Mouse (Mus musculus) intestine, postnatal 0 days (tissue): ENCODE data around the gene Snx17. TPM values are rescaled to one million over a fixed set of nuclear protein-coding genes. Genes with fewer than 3 reads are reported as not detected.

Experiments used
- ATAC-seq: fragments of 200-750 bp; cut with Nextera tagmentation; 2 replicates; pipeline ENCODE4 v1.8.0; 2017; ENCODE audit warnings: mild to moderate bottlenecking, moderate TSS enrichment, moderate library complexity
- H3K27ac ChIP-seq: fragments of 300-500 bp; sonication (generic); 2 replicates; pipeline ENCODE4 v1.5.1; 2014; ENCODE audit warnings: mild to moderate bottlenecking, low read depth, low read length, moderate library complexity
- H3K27me3 ChIP-seq: fragments of 300-500 bp; sonication (generic); replicated peaks from 2 replicates; pipeline ENCODE4 v1.6.1; 2014; ENCODE audit warnings: low read length, mixed read lengths; ENCODE audit not compliant: control insufficient read depth, insufficient read depth
- H3K36me3 ChIP-seq: fragments of 300-500 bp; sonication (generic); 2 replicates; pipeline ENCODE4 v1.6.1; 2014; ENCODE audit warnings: mild to moderate bottlenecking, moderate library complexity; ENCODE audit not compliant: control insufficient read depth, insufficient read depth
- H3K4me1 ChIP-seq: fragments of 300-500 bp; sonication (generic); replicated peaks from 2 replicates; pipeline ENCODE4 v1.6.1; 2014; ENCODE audit warnings: antibody characterized with exemption, low read length, mixed read lengths; ENCODE audit not compliant: control insufficient read depth, insufficient read depth
- H3K4me2 ChIP-seq: fragments of 300-500 bp; sonication (generic); replicated peaks from 2 replicates; pipeline ENCODE4 v1.6.1; 2014; ENCODE audit warnings: low read depth, mild to moderate bottlenecking, moderate library complexity
- H3K4me3 ChIP-seq: fragments of 300-500 bp; sonication (generic); 2 replicates; pipeline ENCODE4 v1.5.1; 2014; ENCODE audit warnings: low read depth, low read length
- H3K9ac ChIP-seq: fragments of 300-500 bp; sonication (generic); 2 replicates; pipeline ENCODE4 v1.6.1; 2014; ENCODE audit warnings: mild to moderate bottlenecking, low read depth, low read length
- H3K9me3 ChIP-seq: fragments of 300-500 bp; sonication (generic); 2 replicates; pipeline ENCODE4 v1.6.1; 2016; ENCODE audit warnings: mixed run types; ENCODE audit not compliant: control insufficient read depth
- CTCF ChIP-seq: sonication (generic); IDR thresholded peaks from 2 replicates; pipeline ENCODE4 v1.5.1; 2016; ENCODE audit warnings: low read depth, mild to moderate bottlenecking, control low read depth, antibody characterized with exemption, moderate library complexity
- WGBS: fragments of 180-500 bp; shearing (Covaris S2); extraction: QIAGEN DNeasy Blood & Tissue Kit; methylation state at CpG from one replicate; pipeline ENCODE4 v1.1.7; 2014; 5-methylcytosine and 5-hydroxymethylcytosine counted together
- polyA plus RNA-seq: library from polyadenylated mRNA; unstranded; fragments of >200 nt; fragmentation: Nextera tagmentation; extraction: Ambion mirVana; gene quantifications from 2 replicates; pipeline ENCODE4 v1.2.1, GENCODE M21; 2015

Gene Snx17
- polyA plus RNA-seq, 1 experiment from 2014 or later: 122 TPM

DNA sequence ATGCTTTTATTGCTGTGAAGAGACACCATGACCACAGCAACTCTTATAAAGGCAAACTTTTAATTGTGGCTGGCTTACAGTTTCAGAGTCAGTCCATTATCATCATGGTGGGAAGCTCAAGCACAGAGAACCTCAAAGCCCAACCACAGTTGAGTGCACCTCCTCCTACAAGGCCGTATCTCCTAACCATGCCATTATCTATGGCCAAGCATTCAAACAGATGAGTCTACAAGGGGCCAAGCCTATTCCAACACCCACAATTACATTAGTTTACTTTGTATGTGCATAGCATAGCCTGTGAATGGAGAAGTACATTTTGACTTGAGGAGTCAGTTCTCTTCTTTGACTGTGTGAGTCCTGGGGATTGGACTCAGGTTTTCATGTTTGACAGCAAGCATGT is 28.1 kb upstream of the Snx17 start:
- WGBS: 85% methylated on average over 1 of the region's 1 CpGs
- Histone ChIP-seq H3K4me3 (no peak overlapping the region), H3K4me2 (no peak overlapping the region), H3K27ac (peak overlapping the region; percentile 15; the same call in 1 of the 2 replicates), H3K9ac (no peak overlapping the region), H3K9me3 (no peaks in the 10 kb centered on the region), H3K4me1 (no peaks in the 10 kb centered on the region), H3K36me3 (peaks cover 80% of the 10 kb centered on the region), H3K27me3 (no peaks in the 10 kb centered on the region)
- TF ChIP-seq CTCF: no peak
- ATAC-seq: no peak

DNA sequence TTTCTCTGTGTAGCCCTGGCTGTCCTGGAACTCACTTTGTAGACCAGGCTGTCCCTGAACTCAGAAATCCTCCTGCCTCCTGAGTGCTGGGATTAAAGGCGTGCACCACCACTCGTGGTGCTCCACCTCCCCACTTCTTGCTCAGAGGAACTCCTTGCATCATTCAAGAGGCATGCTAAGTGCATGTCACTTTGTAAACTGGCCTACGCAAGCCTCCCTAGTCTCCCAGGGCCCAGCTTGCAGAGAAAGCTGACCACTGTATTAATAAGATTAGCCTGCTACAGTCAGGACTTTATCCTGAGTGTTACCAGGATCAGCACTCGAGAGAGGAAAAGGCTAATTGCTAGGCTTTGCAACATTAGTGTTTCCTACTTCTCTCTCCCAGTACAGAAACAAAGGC is 24.4 kb upstream of the Snx17 start:
- Histone ChIP-seq H3K9ac (no peak overlapping the region), H3K9me3 (no peaks in the 10 kb centered on the region), H3K4me1 (no peaks in the 10 kb centered on the region), H3K4me2 (no peak overlapping the region), H3K36me3 (peaks cover 84% of the 10 kb centered on the region), H3K4me3 (no peak overlapping the region), H3K27me3 (no peaks in the 10 kb centered on the region), H3K27ac (no peak overlapping the region)
- no peak for ATAC-seq
- no peak for TF ChIP-seq CTCF
- 90% methylated on average over 4 of the region's 4 CpGs for WGBS

- H3K36me3 ChIP-seq: peaks cover 3% of the 10 kb centered on the region; the same call in 1 of the 2 replicates
- H3K27me3 ChIP-seq: no peaks in the 10 kb centered on the region
- peak overlapping the region; percentile 85 for H3K4me2 ChIP-seq
- TF ChIP-seq CTCF: peak; percentile 13; the same call in 1 of the 2 replicates
- H3K9ac ChIP-seq: peak overlapping the region; percentile 76
- ATAC-seq: peak; percentile 51
- H3K4me1 ChIP-seq: no peaks in the 10 kb centered on the region
- H3K4me3 ChIP-seq: peak overlapping the region; percentile 98
- peak overlapping the region; percentile 95 for H3K27ac ChIP-seq
- WGBS: under 1% methylated on average over 25 of the region's 25 CpGs
- no peaks in the 10 kb centered on the region for H3K9me3 ChIP-seq
Measured at GRCm38 (mm10) chr5:31179301-31179765, 13.7 kb upstream of the Snx17 start.

DNA sequence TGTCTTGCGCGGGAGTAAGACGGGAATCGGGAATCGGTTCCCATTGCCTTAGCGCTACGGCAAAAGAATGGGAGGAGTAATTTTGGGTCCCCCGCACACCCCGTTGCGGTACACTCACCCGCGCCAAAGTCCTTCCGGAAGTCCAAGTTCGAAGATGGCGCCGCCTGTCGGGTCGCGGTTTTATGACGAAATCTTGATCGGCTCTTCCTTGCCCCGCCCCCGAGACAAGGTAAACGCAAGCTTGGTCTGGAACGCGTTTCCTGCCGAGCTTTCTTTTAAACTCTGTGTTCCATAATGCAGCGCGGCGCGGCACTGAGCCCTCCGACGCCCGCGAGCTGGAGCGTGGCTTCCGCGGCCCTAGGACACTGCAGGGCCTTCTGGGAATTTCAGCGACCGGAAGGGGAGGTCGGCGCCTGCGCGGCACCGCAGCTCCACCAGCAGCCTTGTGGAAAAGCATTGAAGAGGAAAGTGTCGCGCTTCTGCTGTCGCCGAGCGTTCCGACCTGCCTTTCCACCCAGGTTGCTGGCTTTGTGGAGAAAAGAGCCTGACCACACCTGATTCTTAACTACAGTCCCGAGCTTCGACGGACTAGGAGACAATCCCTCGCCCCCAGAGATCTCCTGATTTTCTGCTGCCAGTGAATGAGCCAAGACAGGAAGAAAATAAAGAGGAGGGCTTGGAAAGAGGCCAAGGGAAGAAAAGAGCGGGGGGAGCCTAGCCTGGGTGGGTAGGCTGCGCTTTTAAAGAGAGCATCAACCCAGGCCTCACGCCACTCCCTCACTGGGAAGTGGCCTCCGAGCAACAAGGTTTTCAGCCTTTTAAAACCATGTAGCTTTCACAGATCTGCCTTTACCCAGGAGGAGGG is 13.0 kb upstream of the Snx17 start, which contains the start of the genes Gm29609 and Gtf3c2:
TSS of gene Gm29609 (minus strand) at position 146 of the 865 bp plus-strand sequence.
TSS of gene Gtf3c2 (minus strand) at position 379 of the 865 bp plus-strand sequence.
- H3K4me2 ChIP-seq: peak within 1 kb of the TSS; percentile 85
- WGBS: under 1% methylated on average over 59 of the region's 59 CpGs
- peak within 1 kb of the TSS; percentile 76 for H3K9ac ChIP-seq
- H3K36me3 ChIP-seq: no peaks in the 10 kb centered on the region
- ATAC-seq: peak; percentile 97
- H3K4me1 ChIP-seq: no peaks in the 10 kb centered on the region
- TF ChIP-seq CTCF: peak; percentile 34; the same call in 1 of the 2 replicates
- peak within 1 kb of the TSS; percentile 95 for H3K27ac ChIP-seq
- peak within 1 kb of the TSS; percentile 98 for H3K4me3 ChIP-seq
- no peaks in the 10 kb centered on the region for H3K9me3 ChIP-seq
- no peaks in the 10 kb centered on the region for H3K27me3 ChIP-seq

GRCm38 (mm10) chr5:31181183-31181770 is 11.8 kb upstream of the Snx17 start:
- no peak overlapping the region for H3K4me3 ChIP-seq
- TF ChIP-seq CTCF: no peak
- no peaks in the 10 kb centered on the region for H3K9me3 ChIP-seq
- no peak overlapping the region for H3K9ac ChIP-seq
- H3K27me3 ChIP-seq: no peaks in the 10 kb centered on the region
- no peak overlapping the region for H3K27ac ChIP-seq
- H3K4me2 ChIP-seq: no peak overlapping the region
- H3K4me1 ChIP-seq: no peaks in the 10 kb centered on the region
- H3K36me3 ChIP-seq: no peaks in the 10 kb centered on the region
- WGBS: 87% methylated on average over 9 of the region's 9 CpGs
- ATAC-seq: no peak

GRCm38 (mm10) chr5:31183678-31184077 is 9.3 kb upstream of the Snx17 start:
- Histone ChIP-seq H3K4me1 (no peaks in the 10 kb centered on the region), H3K4me2 (no peak overlapping the region), H3K36me3 (peaks cover 19% of the 10 kb centered on the region), H3K27ac (no peak overlapping the region), H3K4me3 (no peak overlapping the region), H3K27me3 (no peaks in the 10 kb centered on the region), H3K9me3 (no peaks in the 10 kb centered on the region), H3K9ac (no peak overlapping the region)
- TF ChIP-seq CTCF: no peak
- no peak for ATAC-seq
- 50% methylated on average over 4 of the region's 4 CpGs for WGBS
